Mouse (Mus musculus): ENCODE data around the gene Fam234b.
A peak's percentile ranks its signal among the peaks of the same experiment; 100 is the strongest.

Gene Fam234b

DNA sequence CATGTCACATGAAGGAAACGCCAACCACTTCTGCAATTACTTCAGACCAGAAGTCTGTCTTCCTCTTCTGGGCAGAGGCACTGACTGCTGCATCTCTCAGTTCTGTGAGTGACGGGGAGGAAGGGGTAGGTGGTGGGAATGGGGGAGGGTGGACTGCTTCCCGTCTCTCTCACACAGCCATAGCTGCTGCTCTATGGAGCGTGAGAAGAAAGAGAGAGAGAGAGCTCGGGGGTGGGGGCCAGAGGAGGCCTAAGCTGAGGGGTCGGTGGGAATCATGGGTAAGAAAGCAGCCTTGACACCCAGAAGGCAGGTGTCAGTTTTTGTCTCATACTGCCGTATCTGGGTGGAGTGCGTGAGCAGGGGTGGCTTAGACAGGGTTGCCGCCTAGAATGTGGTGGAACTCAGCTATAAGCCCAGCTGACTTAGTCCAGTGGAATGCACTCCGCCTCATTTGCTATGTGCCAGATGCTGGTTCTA lies 30.7 kb downstream of the Fam234b start:
- peak; percentile 61 for DNase-seq (ENCODE audit: low read depth)

DNA sequence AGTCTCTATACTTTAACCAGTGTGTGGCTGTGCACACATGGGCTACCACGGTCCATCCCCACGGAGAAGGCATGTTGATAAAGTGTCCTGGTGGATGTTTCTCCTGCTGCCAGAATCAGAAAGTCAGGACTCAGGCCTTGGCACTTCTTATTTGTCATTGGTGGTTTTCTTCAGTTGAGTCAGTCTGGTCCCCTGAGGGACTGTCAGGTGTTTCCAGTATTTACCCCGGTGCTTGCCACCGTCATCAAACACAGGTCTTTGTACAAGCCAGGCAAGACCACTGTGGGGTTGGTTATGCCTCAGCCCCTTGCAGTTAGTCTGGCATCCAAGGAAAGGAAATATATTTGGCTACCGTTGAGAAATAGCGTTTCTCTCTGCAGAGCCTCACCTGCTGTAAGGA lies 32.8 kb downstream of the Fam234b start:
- DNase-seq (ENCODE audit: low read depth), result no peak

DNA sequence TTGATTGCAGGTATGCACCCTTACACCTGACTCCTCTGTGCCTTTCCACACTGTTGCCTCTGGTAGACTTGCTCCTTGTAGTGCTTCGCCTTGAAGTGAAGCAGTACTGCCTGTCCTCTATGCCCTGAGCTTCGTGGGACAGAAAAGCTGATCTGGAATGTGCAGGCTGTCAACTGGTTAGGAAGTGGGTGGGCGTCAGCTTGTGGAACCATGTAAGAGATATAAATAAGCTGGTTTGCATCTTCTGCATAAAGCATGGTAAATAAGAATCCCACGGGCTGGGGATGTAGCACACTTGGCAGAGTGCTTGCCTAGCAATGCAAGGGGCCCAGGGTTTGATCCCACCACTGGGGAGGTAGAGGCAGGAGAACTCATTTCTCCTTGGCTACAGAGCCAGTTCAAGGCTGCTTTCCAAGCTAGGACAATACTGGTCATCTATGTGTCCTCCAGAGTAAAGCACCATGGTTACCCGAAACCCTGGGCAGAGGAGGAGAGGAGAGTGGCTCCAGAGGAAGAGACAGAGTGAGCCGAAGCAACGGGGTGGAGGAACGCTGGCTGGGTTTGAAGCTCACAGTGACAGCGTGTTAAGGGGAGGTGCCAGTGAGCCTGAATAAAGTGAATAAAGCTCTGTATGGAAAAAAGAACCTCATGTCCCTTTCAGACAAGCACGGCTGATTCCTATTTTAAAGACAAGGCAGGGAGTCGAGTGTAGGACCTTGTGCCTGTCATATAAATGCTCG lies 34.8 kb downstream of the Fam234b start:
- DNase-seq (ENCODE audit: low read depth), result no peak

DNA sequence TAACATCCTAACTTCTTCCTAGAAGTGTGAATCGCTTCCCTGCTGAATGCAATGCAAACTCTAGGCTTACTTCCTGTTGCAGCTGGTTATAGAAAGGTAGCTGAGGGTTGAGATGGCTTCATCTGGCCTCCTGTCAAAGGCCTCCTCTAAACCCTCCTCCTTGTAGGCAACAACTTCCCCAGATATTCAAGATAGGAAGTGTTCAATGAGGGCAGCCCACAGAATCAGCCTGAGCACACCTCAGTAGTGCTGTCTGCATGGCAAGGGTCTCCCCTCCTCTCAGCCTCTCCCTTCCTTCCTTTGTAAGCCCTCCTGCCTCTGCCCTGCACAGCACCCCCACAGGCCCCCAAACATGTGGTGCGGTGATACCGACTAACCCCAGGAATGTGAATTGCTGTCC lies 38.0 kb downstream of the Fam234b start:
- no peak for DNase-seq (ENCODE audit: low read depth)

DNA sequence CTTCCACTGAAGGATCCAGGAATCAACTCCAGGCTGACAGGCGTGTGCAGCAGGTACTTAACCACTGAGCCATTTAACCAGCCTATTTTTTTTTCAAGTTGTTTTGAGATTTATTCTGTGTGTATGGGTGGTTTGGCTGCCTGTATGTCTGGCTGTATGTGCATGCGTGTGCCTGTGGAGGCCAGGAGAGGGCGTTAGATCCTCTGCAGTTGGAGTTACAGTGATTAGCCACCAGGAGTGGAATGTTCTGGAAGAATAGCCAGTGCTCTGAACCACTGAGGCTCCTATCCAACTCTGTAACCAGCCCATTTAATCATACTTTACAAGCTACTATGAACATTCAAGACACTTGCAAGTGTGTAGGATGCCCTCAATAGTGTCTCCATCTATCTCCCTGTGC lies 38.8 kb downstream of the Fam234b start:
- no peak for DNase-seq (ENCODE audit: low read depth)

DNA sequence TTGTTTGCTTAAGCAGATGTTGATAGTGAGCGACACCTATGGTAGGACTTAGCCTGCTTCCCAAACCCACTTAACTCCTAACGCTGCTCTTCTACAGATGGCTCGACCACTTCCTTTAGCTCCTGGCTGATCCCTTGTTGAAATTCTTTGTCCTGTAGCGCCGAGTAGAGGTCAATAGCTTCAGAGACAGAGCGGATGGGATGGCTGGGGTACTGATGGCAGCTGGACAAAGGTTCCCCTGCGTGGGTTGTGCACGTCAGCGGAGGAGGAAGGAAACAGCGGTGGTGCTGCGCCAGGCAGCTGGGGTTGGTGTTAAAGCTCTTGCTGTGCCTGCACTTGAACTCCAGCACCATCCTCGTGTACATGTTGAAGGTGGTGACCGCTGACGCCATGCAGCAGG lies 39.5 kb downstream of the Fam234b start:
- no peak for DNase-seq (ENCODE audit: low read depth)

DNA sequence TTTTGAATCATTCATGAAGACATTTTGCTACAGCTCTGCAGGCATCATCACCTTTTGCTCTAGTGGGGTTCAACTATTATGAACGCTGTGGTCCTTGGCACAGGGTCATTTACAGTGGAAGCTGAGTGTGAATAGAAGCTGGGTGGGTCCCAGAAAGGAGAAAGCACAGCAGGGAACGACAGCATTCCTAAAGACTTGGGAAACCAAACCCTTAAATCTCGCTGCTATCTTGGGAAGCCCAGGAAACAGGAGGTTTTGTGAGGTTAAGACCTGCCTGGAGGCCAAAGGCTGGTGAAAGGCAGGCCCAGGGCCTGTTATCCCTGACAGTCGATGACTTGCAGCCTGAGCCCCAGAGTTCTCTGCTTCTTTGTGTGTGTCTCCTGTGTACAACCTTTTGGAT lies 40.4 kb downstream of the Fam234b start:
- no peak for DNase-seq (ENCODE audit: low read depth)

DNA sequence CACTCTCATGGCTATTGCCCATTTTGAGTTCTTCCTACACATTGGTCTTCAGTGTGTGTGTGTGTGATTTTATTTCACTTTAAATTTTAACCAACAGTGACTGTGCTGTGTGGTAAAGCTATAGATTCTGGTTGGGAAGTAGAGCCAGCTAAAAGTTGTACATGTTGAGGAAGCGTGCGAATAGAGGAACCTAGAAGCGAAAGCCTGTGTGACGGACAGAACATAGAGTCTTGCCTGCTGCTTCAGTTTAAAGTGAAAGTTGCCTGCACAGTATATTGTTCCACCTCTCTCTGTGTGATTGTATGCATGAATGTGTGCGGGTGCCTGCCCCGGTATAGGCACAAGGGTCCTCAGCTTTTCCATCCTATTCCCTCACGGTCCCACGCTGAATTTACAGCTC lies 42.6 kb downstream of the Fam234b start:
- no peak for DNase-seq (ENCODE audit: low read depth)

DNA sequence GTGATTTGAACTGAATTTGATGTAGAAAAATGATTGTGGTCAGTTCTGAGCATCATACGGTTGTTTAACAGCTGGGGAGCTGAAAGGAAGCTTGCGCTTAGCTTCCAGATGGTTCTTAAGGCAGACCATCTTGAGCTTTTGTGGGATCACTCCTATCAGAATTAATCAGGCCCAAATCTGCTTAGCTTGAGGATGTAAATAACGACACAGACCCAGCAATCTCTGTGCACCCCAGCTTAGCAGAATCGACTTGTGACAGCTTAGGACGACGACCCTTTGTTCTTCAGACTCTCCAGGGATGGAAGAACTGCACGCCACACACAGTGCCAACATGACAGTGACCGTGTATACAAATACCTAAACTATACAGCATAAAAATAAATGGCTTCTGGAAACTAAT lies 47.8 kb downstream of the Fam234b start:
- DNase-seq (ENCODE audit: low read depth), result no peak

DNA sequence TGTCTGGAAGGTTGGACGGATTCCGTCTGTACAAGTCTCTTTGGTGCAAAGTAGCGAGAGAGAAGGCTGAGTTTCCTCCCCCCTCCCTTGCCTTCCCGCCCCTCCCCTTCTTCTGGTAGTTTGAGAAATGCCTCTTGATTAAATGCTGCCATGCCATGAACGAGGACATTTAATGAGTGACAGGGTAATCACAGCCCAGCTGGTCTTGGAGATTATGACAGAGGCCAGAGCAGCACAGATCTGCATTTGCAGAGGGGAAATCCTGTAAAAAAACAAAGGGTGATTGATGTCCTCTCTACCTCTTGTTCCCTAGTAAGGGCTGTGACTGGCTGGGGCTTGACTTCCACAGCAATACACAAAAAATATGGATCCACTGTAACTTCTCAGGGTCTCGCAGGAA lies 50.1 kb downstream of the Fam234b start:
- DNase-seq (ENCODE audit: low read depth), result no peak

DNA sequence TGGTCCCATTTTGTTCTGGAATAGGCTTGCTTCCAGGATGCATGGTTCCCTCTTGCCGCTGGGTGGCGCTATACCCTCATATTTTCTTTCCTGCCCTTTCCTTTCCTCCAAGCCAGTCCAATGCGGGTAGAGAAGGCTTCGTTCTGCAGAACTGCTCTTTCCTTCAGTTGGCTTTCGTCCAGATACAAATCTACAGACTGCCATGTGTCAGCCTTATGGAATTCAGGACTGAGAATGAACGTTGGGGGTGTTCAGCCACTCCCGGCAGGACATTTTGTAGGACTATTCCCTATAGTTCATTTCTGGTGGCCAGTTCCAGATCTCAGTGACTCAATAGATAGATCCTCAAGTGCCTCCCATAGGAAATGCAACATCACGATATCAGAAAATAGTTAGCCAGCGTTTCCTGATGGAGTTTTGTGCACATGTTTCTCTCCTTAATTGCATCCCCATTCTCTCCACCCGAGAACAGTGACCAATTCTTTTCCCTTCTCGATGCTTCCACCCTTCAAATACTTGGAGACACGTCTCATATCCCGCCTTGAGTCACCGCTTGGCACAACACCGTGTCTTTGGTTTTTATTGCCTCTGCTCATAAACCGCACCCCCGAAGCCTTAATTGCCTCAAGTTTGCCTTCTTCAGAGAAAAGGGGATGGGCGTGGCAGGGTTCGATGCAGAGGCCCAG lies 52.2 kb downstream of the Fam234b start:
- peak; percentile 97 for DNase-seq (ENCODE audit: low read depth)

DNA sequence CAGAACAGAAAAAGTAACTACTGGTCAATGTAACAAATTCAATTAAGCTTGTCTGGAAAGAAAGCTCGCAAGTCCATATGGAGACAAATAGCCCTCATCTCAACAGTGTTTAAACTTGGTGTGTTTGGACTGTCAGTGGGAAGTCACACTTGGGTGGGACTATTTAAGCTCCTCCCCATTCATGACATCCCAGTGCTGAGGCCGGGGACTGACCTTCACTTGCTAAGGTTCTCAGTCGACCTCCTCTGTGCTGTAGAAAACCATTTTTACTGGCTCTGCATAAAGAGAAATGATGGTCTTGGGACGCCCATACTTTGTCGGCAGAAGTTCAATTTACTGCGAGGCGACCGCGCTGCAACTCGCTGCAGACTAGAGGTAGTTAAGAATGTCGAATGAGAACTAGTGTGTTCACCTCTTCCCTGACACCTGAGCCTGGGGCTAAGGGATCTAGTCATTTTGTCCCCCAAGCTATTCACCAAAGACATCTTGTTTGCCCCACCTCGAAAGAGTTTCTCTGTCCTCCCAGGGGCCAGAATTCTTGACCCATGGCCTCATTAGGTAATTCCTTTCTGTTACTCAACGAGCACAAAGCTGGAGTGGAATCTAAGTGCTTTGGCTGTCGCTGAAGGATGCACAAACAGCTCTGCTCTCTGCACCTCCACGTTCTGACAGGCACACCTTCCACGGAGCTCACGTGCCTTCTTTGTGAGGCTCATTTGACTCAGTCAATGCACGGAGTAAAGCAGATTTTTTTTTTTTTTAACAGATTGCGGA lies 53.3 kb downstream of the Fam234b start:
- DNase-seq (ENCODE audit: low read depth), result peak; percentile 20

DNA sequence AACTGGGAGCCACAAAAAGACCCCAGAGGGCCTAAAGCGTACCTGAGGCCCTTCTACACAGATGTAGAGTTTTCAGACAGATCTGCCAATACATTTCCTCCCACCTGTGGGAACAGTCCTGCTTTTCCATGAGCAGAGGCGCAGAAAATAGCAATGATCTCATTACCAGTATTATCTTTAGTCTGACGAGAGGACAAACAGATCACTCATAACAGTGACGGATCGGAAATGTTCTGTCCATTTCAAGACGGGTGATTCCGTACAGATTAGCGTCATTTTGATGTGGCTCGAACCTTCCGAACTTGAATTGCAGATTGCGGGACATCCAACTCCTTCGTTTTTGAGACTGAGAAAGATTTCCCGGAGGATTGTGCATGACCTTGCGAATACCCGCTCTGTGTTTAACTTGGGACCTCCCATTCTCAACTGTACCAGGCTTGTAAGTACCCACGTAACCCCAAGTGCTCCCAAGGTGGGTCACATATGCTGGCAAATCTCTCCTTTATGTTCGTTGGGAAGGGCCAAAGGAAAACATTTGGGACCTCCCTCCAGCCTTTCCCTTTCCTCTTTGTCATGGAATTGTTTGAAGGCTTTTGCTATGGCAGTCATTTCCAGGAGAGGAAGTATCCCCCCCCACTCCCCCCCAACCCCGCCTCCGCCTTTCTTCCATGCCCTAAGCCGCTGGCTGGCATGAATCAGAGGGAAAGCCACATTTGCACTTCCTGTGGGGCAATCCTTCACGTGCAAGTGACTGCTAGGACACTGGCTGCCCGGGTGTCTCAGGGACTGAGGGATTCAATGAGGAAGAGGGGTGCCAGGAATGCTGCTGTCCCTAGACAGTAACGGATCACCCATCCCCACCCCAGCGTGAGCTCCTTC lies 54.3 kb downstream of the Fam234b start:
- DNase-seq (ENCODE audit: low read depth), result no peak

DNA sequence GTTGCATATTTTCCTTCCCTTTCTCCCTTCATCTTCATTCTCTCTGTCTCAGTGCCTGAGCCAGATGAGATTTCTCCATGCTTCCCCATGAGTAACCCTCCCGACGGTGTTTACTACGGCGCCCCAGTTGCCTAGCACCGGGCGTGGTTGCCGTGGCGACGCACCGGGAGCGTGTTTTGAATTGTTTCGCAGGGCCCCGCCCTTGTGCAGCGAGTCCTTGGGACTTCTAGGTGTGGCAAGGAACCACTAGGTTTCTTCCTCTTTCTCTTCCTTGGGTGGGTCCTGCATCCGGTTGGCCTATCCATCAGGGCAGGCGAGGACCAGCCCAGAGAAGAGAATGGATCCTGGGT lies 54.9 kb downstream of the Fam234b start:
- peak; percentile 97 for DNase-seq (ENCODE audit: low read depth)

DNA sequence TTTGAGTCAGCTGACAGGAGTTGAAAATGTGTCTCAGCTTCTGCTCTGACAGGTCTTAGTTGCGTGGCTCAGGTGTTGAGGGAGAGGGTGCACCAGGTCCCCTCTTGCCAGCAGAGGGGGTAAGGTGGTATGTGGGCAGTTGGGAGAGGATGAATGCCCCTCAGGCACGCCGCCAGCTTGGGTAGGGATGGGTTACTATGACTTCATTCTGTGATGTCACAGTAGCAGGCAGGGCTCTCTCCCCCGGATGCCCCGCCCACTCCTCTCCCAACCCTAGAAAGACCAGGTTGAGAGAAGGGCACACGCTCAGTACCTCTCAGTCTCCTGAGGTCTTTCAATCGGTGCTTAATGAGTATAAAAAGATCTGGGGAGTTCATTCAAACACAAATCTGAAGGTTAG lies 56.4 kb downstream of the Fam234b start, which contains the start of gene Gsg1:
Gsg1 (minus strand) TSS at position 199 of the 400 bp plus-strand sequence.
- peak; percentile 24 for DNase-seq (ENCODE audit: low read depth)

DNA sequence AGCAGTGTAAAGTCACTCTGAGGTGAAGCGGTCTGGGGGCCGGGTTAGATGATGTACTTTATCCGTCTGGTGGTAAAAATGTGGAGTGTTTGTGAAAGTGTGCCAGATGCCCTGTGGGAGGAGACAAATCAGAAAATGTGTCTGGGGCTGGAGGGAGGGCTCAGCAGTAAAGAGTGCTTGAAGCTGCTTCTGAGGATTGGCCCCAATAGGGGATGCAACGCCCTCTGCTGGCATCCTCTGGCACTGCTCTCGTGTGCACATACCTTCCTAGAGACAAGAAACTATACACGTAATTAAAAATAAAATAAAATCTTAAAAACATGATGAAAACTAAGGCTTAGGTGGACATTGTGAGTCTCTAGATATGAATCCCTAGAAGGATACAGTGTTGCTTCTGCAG lies 62.7 kb downstream of the Fam234b start:
- DNase-seq (ENCODE audit: low read depth), result no peak

DNA sequence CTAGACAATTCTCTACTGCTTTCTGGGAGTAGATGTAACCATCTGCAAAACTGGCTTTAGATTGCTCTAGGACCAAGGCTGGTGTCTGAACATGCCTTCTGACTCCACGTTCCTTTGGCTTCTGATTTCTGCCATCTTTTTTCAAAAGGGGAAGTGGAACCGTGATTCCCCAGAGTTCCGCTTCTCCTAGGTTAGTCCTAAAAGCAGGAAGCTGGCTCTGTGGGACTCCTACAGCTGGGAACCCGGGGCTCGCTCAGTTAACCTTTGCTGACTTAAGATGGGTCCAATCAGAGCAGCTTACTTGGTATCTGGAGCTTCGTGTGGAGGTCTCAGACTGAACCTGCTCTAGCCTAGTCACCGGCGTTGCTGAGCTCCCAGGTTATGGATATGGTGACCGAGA lies 63.3 kb downstream of the Fam234b start:
- no peak for DNase-seq (ENCODE audit: low read depth)

DNA sequence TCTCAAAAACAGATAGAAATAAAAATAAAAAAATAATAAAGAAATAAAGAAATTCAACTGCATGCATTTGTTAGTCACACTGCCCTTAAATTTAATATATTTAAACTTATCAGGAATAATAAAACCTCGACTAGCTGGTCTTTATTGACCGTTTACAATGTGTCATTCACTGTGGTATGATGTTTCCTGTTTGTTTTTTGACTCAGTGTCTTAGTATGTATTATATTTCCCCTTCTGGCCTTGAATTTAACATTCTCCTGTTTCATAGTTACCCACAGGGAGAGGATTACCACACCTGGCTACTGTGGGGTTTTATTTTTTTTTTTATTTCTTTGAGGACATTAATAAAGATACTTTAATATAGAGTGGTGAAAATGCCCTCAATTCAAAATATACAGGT lies 64.8 kb downstream of the Fam234b start:
- DNase-seq (ENCODE audit: low read depth), result no peak

DNA sequence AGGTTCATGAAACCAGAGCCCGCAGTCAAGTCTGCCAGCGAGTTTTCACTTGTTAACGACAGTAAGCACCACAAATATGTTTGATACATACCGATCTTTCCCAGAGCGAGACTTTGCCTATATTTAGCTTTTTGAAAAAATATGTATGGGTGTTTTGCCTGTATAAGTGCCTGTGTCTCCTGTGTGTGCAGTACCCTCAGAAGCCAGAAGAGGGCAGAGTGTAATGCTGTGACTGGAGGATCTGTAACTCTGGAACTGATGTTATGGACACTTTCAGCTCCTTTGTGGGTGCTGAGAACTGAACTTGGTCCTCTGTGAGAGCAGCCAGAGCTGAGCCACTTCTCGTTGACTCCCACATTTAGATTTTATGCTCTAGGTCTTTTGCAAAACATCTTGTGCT lies 66.4 kb downstream of the Fam234b start:
- DNase-seq (ENCODE audit: low read depth), result peak; percentile 21

DNA sequence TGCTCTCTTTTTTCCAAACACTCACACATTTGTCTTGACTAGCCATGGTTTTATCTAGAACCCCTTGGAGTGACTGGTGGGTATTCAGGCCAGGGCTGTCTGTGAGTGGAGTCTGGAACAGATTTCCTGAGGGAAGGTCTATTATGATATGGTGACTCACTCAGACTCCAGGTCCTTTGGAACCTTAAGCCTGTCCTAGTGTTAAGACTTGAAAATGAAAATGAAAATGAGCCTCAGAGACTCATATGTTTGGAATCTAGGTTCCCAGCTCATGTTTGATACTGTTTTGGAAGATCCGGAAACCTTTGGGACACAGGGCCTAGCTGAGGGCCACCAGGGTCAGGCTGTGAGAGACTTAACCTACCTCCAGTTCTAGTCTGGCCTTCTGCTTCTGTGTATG lies 68.3 kb downstream of the Fam234b start:
- DNase-seq (ENCODE audit: low read depth), result peak; percentile 27

DNA sequence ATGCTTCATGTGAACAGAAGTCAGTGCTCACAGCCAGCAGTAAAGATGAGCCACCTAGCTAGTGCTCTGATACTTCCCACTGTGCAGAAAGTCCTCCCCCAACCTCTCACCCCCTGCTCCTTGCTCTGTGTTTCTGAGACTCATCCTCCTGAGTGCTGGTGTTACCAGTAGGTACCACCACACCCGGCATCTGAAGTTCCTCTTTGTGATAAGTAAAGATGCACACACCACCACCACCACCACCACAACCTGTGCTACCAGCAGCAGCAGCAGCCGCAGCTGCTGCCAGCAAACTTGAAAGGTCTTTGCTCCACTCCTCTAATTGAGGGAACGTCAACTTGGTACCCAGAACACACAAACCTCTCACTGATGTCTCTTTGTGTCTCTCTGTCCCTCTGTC lies 69.4 kb downstream of the Fam234b start:
- DNase-seq (ENCODE audit: low read depth), result no peak

DNA sequence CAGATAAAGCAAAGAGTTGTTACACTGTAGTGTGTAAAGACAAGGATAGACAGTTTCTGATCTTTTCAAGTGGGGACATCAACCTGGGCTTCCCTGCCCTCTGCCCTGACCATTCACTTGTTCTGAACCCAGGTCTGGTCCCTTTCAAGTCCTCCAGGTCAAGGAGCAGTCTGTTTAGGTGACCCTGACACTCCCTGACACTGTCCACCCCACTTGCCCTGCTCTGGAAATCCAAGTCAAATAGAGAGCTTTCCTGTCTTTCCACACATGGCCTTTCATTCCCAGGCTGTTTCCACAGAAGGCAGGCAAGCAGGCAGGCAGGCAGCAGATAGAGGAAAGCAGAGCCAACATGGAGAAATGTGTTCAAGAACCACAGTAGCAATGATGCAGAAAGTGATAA lies 70.6 kb downstream of the Fam234b start:
- no peak for DNase-seq (ENCODE audit: low read depth)

Data from NIH3T3 (cell line).